Comparison of ENCODE assay signal across 1 mouse cellular context in genomic region chr5:25166665-25167064, GRCm38 (mm10).
TF ChIP-seq lines count a peak whose summit lies in the region.

No protein-coding gene starts in this region.

TF ChIP-seq in CH12.LX, 34 proteins besides CTCF, POLR2A, EP300 and RAD21 (continued from another document):
- TF ChIP-seq MEF2A (IDR thresholded peaks at IDR 0.05; ENCODE audit: borderline replicate concordance, low read depth, low read length) (no peak), GABPA (IDR thresholded peaks at IDR 0.05; ENCODE audit: insufficient replicate concordance, low read depth, low read length) (no peak), USF2 (conservative IDR thresholded peaks at IDR 0.05; ENCODE audit: low read depth, low read length) (no peak), KAT2A (IDR thresholded peaks at IDR 0.05; ENCODE audit: insufficient replicate concordance, low read length) (no peak)
